Mouse (Mus musculus) lung, adult 2 months (tissue): ENCODE measurements at regions not wholly inside any gene's neighbourhood (a gene's known extent, or its start where the extent isn't known, plus 50 kb on each side); places are given as distances from the start of the nearest gene placed in this dataset.

Experiments used
- CTCF ChIP-seq: fragments of 200-500 bp; IDR thresholded peaks from 2 replicates; pipeline ENCODE4 v1.5.1; 2011; ENCODE audit warnings: mild to moderate bottlenecking, low read length, control low read depth; ENCODE audit not compliant: insufficient read depth
- POLR2A ChIP-seq: fragments of 200-500 bp; IDR thresholded peaks from 2 replicates; pipeline ENCODE4 v1.6.1; 2011; ENCODE audit warnings: low read depth, mild to moderate bottlenecking, control low read depth, low read length, borderline replicate concordance; ENCODE audit errors: extremely low read depth

DNA sequence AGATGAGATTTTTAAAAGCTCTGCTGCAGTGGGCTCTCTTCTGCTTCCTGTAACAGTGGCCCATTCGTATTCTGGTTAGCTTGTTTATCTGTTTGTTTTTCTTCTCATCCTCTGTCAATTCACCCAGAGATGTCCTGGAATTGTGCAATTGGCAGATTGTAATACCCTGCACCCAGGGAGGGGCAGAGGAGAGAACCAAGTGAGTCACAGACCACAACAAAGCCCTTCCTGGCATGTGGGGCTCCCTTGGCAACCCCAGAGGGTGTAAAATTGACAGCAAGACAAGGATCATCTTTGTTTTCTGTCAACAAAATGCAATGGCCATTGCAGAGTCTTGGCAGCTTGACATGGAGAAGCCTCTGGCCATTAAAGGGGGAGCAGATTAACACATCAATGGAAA lies 233.1 kb upstream of the Gm26657 start:
- TF ChIP-seq CTCF (no peak), POLR2A (no peak)
